Mouse (Mus musculus) adrenal gland, postnatal 25 days (tissue): ENCODE data around the gene Epas1. TPM values are rescaled to one million over a fixed set of nuclear protein-coding genes. Genes with fewer than 3 reads are reported as not detected.

Experiments used
- DNase-seq: peaks from one replicate; pipeline ENCODE4 v3.0.0; 2021; ENCODE audit warnings: mixed read lengths
- long read RNA-seq: library from polyadenylated mRNA; stranded (forward); transcript quantifications from one replicate; pipeline ENCODE4 v2.0.0, GENCODE M21; 2021
- total RNA-seq: library from RNA; stranded (reverse); gene quantifications from 2 replicates; pipeline ENCODE4 v1.2.3, GENCODE M21; 2021

Gene Epas1
- 174 and 183 TPM in 2 replicates for total RNA-seq
- long read RNA-seq, full-length matches to known transcripts = 2 of 46 reads
- long read RNA-seq, partial matches to known transcripts = 43 of 46 reads
- long read RNA-seq, other reads (novel, unspliced or antisense) = 1 of 46 reads

DNA sequence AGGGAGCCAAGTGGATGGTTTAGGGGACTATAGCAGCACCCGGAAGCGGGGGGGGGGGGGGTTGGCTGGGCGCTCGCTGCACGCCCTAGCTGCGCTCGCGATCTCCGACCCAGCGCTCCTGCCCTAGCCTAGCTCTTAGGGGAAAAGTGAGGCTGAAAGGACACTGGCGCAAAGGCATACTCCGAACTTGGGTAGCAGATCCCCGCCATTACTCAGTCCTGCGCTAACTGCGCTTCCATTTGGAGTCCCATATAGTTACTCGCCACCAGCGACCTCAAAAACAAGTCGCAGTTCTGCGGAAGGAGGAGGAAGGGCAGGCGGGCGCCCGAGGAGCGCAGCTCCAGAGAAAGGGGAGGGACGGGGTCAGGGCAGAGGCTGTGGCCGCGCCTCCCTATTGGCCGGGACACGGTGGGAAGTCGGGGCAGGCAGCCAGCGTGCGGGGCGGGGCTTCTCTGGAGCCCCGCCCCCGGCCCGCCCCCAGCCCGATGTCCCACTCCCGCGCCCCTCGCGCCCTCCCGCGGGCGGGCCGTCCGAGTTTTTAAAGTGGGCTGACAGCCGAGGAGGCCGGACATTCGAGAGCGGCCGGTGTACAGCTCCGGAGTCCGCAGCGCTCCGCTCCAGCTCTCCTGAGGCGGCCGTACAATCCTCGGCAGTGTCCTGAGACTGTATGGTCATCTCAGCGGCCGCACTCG is at the start of gene Epas1:
Gene Epas1, plus strand, starts transcription at position 571 of the 692 bp plus-strand sequence.
- DNase-seq = peak; percentile 94

DNA sequence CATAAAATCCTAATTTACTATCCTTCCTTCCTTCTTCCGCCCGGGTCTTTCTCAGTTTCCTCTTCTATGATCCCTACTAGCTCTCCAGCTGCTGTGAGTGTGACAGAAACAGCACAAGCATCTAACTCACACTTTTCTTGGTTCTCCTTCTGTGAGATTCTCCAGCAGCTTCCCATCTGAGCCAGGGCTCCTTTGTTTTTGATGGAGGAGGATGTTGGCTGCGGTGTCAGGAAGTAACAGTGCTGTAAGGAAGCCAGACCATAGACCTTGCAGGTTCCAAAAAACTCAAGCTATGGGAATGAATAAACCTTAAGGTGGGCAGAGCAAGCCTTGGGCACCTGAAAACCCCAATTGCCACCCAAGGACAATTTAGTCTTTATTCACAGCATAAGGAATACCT is 48.3 kb upstream of the Epas1 start:
- DNase-seq = no peak

DNA sequence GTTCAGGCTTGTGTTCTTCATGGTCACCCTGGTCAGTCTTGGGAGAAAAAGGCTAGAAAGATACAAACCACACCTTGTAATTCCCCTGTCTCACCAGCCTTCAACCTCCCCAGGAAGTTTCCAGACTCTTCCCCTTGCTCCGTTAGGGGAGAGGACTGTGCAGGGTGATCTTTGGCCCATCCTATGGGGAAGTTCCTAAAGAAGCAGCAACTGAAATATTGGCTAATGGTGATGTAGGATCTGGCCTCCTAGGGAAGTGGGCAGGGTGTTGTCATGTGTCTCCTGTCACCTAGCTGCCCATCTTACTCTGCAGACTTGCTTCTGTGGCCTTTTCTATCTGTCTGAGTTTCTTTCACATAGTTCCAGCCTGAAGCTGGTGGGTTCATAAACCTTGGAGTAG is 47.0 kb upstream of the Epas1 start:
- no peak for DNase-seq

DNA sequence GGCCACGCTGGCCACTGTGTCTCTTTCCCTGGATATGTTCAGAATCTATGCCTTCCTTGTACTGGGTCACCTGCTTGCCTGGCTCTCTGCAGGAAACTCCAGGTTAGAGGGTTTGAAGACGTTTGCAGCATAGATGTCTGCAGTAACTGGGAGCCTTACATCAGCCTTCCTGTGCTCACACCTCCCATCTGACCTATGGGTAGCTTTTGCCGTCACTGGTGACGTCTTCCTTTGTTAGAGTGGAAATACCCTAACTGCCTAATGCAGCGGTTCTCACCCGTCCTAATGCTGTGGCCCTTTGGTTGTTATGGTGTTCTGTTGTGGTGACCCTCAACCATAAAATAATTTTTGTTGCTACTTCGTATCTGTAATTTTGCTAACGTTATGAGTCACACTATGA is 43.7 kb upstream of the Epas1 start:
- DNase-seq = no peak

DNA sequence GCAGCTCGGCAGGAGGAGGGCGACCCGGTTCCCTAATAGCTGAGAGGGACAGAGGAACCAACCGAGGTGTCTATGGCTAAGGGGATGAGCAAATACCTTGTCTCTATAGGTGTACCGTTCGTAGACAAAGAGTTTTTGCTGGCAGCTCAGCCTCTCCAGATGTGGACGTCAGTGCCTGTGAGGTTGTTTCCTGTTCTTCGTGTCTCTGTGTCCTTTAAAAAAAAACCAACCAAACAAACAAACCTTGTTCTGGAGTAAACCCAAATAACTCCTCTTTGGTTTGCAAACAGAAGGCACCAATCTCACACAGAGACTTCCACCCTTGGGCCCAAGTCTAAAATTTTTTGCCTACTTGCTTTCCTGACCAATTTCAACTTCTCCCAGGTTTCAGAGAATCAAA is 43.1 kb upstream of the Epas1 start:
- no peak for DNase-seq

DNA sequence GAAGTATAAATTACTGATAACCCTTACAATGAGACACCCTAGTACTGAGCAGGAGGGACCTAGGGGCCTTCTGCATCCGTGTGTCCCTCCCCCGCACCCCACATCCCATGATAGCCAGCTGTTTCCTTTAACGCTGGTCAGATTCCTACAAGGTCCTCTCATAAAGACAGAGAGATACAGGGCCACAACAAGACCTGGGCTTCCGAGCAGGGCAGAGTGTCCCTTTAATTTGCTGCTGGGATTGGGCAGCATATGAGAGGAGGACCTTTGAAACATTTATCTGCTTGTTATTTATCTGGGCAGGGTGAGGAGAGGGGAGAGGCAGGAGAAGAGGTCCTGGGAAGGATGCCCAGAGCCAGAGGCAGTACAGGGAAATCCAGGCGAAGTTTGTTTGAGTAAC is 41.6 kb upstream of the Epas1 start:
- no peak for DNase-seq

DNA sequence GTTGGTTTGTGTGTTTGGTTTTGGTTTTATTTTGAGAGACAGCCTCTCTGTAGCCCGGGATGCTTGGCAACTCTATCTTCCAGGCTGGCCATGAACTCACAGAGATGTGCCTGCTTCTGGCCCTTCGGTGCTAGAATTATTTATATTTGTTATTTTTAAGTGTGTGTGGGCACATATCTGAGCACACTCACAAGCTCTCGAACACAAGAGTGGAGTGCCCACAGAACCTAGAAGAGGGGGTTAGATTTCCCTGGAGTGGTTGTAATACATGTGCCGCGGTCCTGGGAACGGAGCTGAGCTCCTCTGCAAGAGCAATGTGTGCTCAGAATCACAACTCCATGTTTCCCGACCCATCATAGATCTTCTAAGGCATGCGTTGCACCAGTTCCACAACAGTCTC is 40.9 kb upstream of the Epas1 start:
- no peak for DNase-seq

DNA sequence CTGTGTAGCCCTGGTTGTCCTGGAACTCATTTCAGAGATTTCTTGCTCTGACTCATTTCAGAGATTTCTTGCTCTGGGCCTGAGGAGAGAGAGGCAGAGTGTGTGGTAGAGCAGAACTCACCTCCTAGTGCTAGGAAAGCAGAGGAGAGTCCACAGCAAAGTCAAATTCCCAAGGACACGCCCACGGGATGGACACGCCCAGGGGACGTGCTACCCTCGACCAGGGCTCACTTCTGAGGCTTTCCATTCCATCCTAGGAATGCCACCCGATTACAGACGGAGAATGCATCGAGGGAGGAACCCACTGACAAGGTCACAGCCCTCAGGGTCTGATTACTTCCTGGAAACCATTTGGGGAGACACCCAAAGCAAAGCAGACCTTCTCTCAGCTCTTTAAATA is 39.9 kb upstream of the Epas1 start:
- peak; percentile 23 for DNase-seq

DNA sequence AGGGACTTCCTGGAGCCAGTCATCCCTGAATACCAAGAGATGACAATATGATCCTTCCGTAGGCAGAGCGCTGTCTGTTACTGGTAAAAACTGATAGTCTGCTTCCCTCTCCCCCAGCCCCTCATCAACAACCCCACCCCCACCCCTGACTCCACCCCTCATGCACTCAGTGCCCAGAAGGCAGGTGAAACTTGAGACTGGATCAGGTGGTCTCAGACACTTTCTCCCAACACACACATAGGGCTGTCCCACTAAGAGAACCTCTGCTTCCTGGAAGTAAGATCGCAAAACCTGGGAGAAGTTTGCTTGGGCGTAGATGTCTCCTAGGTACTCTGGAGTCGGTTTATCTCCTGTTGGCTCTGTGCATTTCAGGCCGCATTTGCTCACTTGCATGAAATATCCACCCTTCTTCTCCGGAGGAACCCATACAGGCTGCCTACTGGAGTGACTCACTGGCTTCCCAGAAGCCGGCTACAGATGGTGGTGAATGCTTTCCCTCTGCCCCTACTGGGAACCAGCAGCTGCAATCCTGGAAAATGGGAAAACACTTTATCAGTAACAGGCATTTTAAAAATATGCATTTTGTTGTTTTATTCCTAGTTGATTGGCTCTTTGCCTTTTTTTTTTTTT is 28.6 kb upstream of the Epas1 start:
- DNase-seq = no peak

DNA sequence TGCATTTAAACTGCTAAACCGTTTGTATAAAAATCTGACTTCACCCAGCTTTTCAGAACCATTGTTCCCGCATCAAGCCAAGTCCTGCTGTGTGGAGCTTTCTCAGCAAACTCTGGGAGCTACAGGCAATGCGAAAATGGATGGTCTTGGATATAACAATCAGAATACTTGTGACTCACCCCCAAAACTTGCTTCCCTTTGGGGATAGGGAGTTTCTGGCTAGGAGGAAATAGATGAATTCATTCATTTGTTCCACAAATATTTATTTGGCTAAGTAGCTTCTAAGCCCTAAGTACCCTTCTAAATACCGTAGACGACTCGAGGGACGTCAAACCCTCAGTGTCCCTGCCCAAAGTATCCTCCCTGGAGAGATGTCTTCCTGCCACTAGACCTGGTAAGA is 27.0 kb upstream of the Epas1 start:
- no peak for DNase-seq

DNA sequence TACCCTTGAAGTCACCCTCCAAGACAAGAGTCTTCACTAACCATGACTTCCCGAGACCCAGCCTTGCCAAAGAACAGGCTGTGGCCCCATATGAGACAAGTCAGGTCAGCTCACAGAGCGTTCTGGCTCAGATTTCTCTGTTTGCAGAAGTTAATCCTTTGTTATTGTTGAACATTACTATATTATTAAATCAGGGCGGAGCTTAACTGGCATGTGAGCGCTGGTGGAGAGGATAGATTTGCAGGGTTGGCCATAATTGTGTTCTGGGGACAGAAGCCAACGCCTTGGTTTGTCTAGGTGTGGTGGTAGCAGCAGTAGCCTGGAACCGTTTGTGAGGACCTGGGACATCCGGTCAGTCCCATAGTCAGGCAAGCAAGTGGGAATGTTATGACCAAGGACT is 26.5 kb upstream of the Epas1 start:
- DNase-seq = no peak

DNA sequence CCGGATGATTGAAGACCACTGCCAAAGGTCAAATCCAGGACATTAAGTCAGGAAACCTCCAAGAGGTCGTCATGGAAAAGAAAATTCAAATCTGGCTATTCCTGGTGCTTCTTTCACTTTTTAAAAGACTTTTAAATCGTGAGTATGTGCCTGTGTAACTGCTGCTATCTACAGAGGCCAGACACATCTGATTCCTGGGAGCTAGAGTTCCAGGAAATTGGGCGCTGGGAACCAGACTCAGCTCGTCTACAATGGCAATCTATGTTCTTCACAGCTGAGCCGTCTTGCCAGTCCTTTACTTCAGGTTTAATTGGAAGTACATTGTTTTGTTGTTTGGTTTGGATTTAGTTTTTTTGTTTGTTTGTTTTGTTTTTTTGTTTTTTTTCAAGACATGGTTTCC is 22.2 kb upstream of the Epas1 start:
- DNase-seq = no peak

DNA sequence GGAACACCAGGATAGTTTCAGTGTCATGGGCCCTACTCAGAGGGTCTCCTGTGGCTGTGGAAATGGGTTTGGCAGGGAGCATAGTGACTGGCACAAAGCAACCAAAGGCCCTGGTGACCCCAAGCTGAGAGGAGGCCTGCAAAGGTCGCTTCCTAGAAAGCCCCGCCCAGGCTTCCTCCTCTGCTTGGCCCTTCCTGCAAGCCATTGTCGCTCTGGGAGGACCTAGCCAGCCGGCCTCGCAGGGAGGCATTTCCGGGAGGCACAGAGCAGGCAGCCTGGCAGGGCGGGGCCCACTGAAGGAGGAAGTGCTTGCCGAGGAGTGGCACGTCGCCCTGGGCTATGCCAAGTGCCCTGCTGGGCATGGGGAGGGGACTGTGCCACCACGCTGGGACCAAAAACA is 21.5 kb upstream of the Epas1 start:
- DNase-seq = peak; percentile 72

DNA sequence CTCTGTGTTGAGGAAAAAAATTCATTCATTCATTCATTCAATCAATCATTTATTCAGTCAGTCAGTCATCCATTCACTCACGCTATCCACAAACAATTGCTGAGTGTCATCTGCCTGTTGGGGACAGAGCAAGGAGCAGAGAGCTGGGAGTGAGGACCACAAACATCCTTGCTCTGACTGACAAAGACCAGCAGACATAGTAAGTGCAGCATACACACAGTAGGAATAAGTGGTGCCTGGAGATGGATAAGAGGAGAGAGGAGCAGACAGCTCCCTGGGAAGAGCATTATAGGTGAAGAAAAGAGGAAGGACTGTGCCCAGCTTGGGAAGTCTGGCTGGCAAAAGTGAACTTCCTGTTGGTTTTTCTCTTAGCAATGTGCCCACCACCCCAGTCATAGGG is 21.0 kb upstream of the Epas1 start:
- no peak for DNase-seq

DNA sequence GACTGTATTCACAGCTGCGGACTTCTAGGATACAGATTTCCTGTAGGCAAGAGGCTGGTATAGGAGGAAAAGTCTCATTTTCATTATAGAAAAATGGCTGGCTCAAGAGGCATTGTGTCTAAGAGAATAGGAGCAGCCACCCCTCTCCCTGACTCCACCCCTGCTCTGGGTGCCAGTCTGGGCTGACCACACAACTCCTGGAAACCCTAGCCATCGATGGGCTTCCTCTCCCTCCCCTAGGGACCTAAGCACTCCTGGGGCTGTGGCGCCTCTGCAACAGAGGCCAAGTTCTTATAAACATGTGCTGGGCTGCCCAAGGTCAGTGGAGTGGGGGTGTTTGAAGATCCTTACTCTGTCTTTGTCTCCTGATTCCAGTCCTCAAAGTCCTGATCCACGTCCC is 19.9 kb upstream of the Epas1 start:
- DNase-seq = peak; percentile 16

DNA sequence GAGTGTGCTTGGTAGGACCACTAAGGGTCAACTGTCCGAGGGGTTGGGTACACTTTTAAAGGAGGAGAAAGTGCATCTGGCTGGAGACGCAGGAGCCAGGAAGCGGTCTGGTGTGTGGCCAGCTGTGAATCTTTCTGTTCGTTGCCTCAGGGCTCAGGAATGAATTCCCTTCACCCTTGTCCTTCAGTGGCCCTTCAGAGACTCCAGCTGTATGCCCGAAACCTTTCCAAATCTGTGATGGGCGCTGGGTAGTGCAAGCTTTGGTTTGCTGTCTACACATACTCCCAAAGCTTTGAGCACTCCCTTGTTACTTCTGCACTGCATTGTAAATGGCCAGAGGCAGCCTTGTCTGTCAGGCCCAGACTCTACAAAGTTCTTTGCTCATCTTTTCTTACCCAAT is 15.0 kb upstream of the Epas1 start:
- no peak for DNase-seq

DNA sequence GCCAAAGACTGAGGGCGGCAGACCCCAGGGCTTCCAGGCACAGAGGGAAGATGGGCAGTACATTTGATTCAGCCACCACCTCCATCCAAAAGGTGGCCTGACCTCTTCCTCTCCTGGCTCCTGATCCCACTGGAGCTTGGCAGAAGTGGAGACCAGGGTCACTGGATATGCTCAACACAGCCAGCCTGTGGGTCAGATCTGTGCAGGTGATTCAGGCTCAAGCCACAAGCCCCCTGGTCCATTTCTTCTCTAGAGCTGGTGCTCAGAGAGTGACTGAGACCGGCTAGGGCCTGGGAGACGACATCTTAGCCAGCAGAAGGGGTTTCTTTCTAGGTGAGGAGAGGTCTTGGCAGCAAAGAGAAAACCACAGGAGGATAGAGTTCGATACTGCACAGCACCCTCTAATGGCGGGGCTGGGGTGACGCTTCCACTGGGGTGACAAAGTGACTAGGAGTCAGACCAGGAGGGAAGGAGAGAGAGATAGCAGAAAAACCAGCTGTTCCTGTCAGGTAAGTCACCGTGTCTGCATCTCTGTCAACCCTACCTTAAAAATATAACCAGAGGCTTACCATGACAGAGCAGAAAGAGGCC is 10.1 kb upstream of the Epas1 start:
- DNase-seq = no peak

DNA sequence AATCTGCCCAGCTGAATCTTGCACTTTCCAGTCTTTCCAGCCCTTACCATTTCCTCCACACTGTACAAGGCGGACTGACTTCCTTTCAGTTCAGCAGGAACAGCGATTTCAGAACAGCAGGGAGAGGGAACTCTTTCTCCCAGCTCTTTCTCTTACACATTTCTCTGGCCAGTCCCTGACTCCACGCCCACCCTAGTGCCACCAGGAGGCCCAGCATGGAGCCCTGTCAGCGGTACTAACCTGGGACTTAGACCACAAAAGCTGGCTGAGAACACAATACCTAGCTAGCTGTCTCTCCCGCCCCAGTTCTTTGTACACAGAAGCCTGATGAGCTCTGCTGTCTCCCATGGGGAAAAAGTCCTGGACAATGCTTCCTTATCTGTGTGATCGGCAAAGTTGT is 8.6 kb upstream of the Epas1 start:
- DNase-seq = no peak

DNA sequence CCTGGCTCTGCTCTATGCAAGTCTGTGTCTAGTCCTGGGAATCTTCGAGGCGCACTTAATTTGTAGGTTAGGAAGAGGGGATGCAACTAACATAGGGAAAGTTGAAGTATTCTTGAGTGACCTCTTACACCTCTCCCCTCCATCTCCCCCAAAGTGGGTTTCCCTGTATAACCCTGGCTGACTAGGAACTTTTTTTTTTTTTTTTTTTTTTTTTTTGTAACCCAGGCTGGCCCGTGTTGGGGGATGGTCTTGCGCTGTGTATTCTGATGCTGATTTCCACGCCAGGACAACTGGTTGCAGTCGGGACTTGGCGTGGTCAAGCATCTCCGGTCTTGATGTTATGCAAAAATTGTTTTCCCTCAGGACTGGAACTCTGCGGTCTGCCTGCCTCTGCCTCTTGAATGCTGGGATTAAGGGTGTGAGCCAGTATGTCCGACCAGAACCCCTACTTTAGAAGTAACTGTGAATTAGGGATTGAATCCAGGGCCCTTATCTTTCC is 2.1 kb upstream of the Epas1 start:
- no peak for DNase-seq

DNA sequence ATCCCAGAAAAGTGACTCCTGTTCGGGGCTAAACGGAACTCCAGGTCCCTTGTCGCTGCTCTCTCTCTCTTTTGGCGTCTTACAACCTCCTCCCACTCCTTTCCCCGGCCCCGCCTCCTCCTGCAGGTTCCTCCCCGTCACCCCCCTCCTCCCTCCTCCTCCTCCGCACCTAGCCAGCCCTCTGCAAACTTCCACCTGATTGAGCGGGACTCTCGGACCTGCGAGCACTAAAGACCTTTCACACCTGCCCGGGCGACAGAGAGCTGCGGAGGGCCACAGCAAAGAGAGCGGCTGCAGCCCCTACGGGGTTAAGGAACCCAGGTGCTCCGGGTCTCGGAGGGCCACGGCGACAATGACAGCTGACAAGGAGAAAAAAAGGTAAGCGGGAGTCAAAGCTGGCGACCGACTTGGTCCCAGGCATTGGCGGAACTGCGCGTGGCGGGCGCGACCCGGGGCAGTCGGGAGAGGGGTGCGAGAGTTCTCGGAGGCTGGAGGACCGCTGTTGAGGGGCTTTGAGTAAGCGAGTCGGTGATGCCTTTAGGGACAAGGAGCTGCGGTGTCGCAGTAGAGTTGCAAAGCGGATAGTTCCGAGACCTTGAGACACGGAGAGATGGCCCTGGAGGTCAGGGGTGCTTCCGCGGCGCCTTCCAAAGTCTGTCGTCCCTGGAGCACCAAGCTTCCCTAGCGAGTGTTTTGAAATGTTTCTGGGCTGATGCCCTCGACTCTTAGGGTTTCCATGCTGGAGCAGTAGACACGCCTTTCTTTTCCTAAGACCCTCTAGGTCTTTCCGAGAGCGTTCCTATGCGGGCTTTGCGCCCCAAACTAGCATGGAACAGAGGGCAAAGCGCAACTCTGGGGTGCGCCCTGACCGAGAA is 668 bp downstream of the Epas1 start:
- peak; percentile 76 for DNase-seq

DNA sequence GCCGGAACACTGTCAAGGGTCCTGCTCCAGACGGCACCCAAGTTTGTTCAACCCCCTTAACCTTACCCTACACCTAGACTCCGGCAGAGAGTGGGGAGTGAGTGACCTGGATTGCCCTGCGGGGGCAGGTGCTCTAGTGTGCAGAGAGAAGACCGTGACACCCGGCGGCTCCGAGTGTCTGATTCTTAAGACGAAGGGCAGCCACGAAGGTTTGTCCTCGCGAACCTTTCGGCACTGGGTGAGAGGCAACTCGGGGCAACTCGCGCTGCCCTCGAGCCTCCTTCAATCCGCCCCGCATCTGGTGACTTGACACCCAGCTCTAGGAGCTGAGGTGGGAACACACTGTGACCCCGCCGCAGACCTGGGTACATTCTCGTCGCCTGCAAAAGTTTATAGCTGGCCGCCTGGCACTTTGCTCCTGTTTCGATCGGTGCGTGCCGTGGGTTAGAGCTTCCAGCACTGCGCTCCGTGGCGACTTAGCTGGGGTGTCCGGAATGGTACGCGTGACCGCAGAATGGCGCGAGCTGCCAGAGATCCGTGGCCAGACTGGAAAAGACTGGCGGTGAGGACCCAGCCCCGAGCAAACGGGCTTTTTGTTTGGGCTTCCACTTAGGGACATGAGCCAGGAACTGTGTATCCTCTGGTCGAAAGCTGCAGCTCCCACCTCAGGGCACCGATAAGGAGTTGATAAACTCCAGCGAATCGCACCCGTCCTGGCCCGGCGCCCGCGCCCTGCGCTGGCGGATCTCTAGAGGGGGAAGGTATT is 1.5 kb downstream of the Epas1 start:
- DNase-seq = peak; percentile 75
